Mouse (Mus musculus) ES-E14 (cell line): ENCODE results near the gene Vamp3.

Experiments used
- MAFK ChIP-seq: IDR thresholded peaks from 2 replicates; pipeline ENCODE4 v1.6.1; 2014; ENCODE audit warnings: mild to moderate bottlenecking, low read depth, low read length, inconsistent platforms; ENCODE audit not compliant: insufficient read depth
- ZC3H11A ChIP-seq: IDR thresholded peaks from 2 replicates; pipeline ENCODE4 v1.6.1; 2012; ENCODE audit warnings: low read depth, mild to moderate bottlenecking, inconsistent platforms, low read length, borderline replicate concordance

DNA sequence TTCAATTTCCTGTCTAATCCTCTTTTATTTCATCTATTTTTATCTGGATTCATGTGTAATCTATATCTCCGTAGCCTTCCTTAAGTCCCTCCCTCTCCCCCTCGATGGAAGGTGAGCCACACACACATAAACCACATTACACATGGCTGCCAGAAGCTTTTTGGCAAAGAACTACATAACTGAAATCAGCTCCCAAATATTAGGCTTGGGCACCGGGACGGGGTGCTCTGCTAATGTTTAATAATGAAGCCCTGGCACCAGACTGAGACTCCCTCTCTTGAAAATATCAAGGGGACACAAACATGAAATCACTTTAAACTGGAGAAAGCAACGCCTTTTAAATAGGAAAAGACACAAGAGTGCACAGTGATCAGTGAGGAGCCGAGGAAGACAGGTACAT is 48.1 kb upstream of the Vamp3 start:
- TF ChIP-seq MAFK (no peak), ZC3H11A (no peak)
